Mouse (Mus musculus) cerebellum, adult 8-10 months (tissue): ENCODE results near the gene Trim58.
A peak's percentile ranks its signal among the peaks of the same experiment; 100 is the strongest.

Experiments
- DNase-seq: peaks from one replicate; pipeline ENCODE4 v3.0.0; 2022

Trim58 gene

GRCm38 (mm10) chr11:58640272-58640867 lies at the start of gene Trim58:
Trim58 (plus strand) TSS chr11:58640465.
- DNase-seq = peak; percentile 0

GRCm38 (mm10) chr11:58594814-58595213 lies 45.5 kb upstream of the Trim58 start, which contains the start of gene Olfr324:
Olfr324 (plus strand) TSS chr11:58595114.
- DNase-seq = no peak

- no peak for DNase-seq
Measured at GRCm38 (mm10) chr11:58597837-58598236, 42.4 kb upstream of the Trim58 start.

- no peak for DNase-seq
Measured at GRCm38 (mm10) chr11:58602062-58602461, 38.2 kb upstream of the Trim58 start.

GRCm38 (mm10) chr11:58602800-58603560 lies 37.3 kb upstream of the Trim58 start:
- DNase-seq = no peak

GRCm38 (mm10) chr11:58604688-58605087 lies 35.6 kb upstream of the Trim58 start:
- no peak for DNase-seq

- DNase-seq = no peak
Measured at GRCm38 (mm10) chr11:58605228-58605627, 35.0 kb upstream of the Trim58 start.

- DNase-seq = no peak
Measured at GRCm38 (mm10) chr11:58606177-58606919, 33.9 kb upstream of the Trim58 start.

GRCm38 (mm10) chr11:58607030-58607429 lies 33.2 kb upstream of the Trim58 start:
- no peak for DNase-seq

- DNase-seq = no peak
Measured at GRCm38 (mm10) chr11:58613359-58613758, 26.9 kb upstream of the Trim58 start.

GRCm38 (mm10) chr11:58614526-58614925 lies 25.7 kb upstream of the Trim58 start:
- DNase-seq = no peak

GRCm38 (mm10) chr11:58615975-58616374 lies 24.3 kb upstream of the Trim58 start, which contains the start of gene 2210407C18Rik:
2210407C18Rik (minus strand) TSS chr11:58616075.
- no peak for DNase-seq

GRCm38 (mm10) chr11:58618369-58618768 lies 21.9 kb upstream of the Trim58 start:
- no peak for DNase-seq

GRCm38 (mm10) chr11:58618793-58619192 lies 21.5 kb upstream of the Trim58 start:
- DNase-seq = no peak

- no peak for DNase-seq
Measured at GRCm38 (mm10) chr11:58626146-58626545, 14.1 kb upstream of the Trim58 start.

GRCm38 (mm10) chr11:58630401-58630800 lies 9.9 kb upstream of the Trim58 start, which contains the start of gene Olfr323:
Olfr323 (minus strand) TSS chr11:58630501.
- DNase-seq = no peak

GRCm38 (mm10) chr11:58634878-58635277 lies 5.4 kb upstream of the Trim58 start:
- no peak for DNase-seq

- peak; percentile 5 for DNase-seq
Measured at GRCm38 (mm10) chr11:58636376-58636977, 3.8 kb upstream of the Trim58 start.

GRCm38 (mm10) chr11:58638176-58638701 lies 2.0 kb upstream of the Trim58 start:
- DNase-seq = no peak

GRCm38 (mm10) chr11:58641057-58641456 lies 792 bp downstream of the Trim58 start:
- no peak for DNase-seq

- DNase-seq = no peak
Measured at GRCm38 (mm10) chr11:58641638-58642358, 1.5 kb downstream of the Trim58 start.

- DNase-seq = peak; percentile 2
Measured at GRCm38 (mm10) chr11:58643350-58643749, 3.1 kb downstream of the Trim58 start.
